Mouse (Mus musculus) spleen, postnatal 0 days (tissue): ENCODE results near the gene Adam34. TPM values are rescaled to one million over a fixed set of nuclear protein-coding genes. Genes with fewer than 3 reads are reported as not detected.

Source experiments
- polyA plus RNA-seq: library from polyadenylated mRNA; unstranded; fragments of >200 nt; fragmentation: Nextera tagmentation; extraction: Ambion mirVana; gene quantifications from 2 replicates; pipeline ENCODE4 v1.2.1, GENCODE M21; 2015

Adam34 gene
- not detected in 2 replicates for polyA plus RNA-seq

GRCm38 (mm10) chr8:43709949-43710348, at the start of gene Adam34:
TSS of gene Adam34 (minus strand) at chr8:43710049.

GRCm38 (mm10) chr8:43627176-43627575, 82.7 kb downstream of the Adam34 start, which contains the start of gene Gm5346:
TSS of gene Gm5346 (minus strand) at chr8:43627276.

Other genes with a start within 250 kb of the Adam34 start
- gene Adam26b, start 181.9 kb downstream of the Adam34 start, polyA plus RNA-seq = not detected in 2 replicates
- gene Adam26a, start 133.3 kb downstream of the Adam34 start, polyA plus RNA-seq = not detected in 2 replicates
- not detected in 2 replicates for gene Gm5346, start 82.8 kb downstream of the Adam34 start, polyA plus RNA-seq